Mouse (Mus musculus): ENCODE results near the gene Hexa. TPM values are rescaled to one million over a fixed set of nuclear protein-coding genes. Genes with fewer than 3 reads are reported as not detected.
A peak's percentile ranks its signal among the peaks of the same experiment; 100 is the strongest.

Hexa gene
- polyA plus RNA-seq, 1 experiment from 2014 or later = 135 TPM

- CTCF ChIA-PET = no interaction called here
- ATAC-seq = no peak
- in situ Hi-C loops (cut with MboI; ENCODE audit: low pct_unique_long_range_greater_than_20kb) = no loop called here
- DNase-seq (ENCODE audit: low read depth, low spot score) = no peak
- no peak for TF ChIP-seq CTCF (IDR thresholded peaks at IDR 0.05)
- POLR2A ChIA-PET = interaction anchor here (0.7 kb wide), 1 partner anchor 26 kb away, joined by 3 read pairs; no protein-coding TSS in a partner anchor
- no peaks in the 10 kb centered on the region for H3K27me3 ChIP-seq
Observed at GRCm38 (mm10) chr9:59531645-59532044, 7.7 kb upstream of the Hexa start.

- ChIA-PET CTCF (no interaction called here), POLR2A (no interaction called here)
- H3K27me3 ChIP-seq = no peaks in the 10 kb centered on the region
- ATAC-seq = no peak
- no peak for TF ChIP-seq CTCF (IDR thresholded peaks at IDR 0.05)
- in situ Hi-C loops (cut with MboI; ENCODE audit: low pct_unique_long_range_greater_than_20kb) = no loop called here
- no peak for DNase-seq (ENCODE audit: low read depth, low spot score)
Observed at GRCm38 (mm10) chr9:59533422-59533821, 5.9 kb upstream of the Hexa start.

- TF ChIP-seq CTCF (IDR thresholded peaks at IDR 0.05) = no peak
- peak; percentile 60 for ATAC-seq
- no peaks in the 10 kb centered on the region for H3K27me3 ChIP-seq
- peak; percentile 68 for DNase-seq (ENCODE audit: low read depth, low spot score)
- ChIA-PET POLR2A (no interaction called here), CTCF (interaction anchor here (1.0 kb wide), 1 partner anchor 10 kb away, joined by 3 read pairs; no protein-coding TSS in a partner anchor)
- in situ Hi-C loops (cut with MboI; ENCODE audit: low pct_unique_long_range_greater_than_20kb) = no loop called here
Observed at GRCm38 (mm10) chr9:59533889-59534288, 5.5 kb upstream of the Hexa start.

- in situ Hi-C loops (cut with MboI; ENCODE audit: low pct_unique_long_range_greater_than_20kb) = no loop called here
- ChIA-PET POLR2A (no interaction called here), CTCF (no interaction called here)
- no peak for ATAC-seq
- no peak for DNase-seq (ENCODE audit: low read depth, low spot score)
- H3K27me3 ChIP-seq = no peaks in the 10 kb centered on the region
- TF ChIP-seq CTCF (IDR thresholded peaks at IDR 0.05) = peak; percentile 35
Observed at GRCm38 (mm10) chr9:59537651-59538050, 1.7 kb upstream of the Hexa start.

GRCm38 (mm10) chr9:59541617-59542016, 2.3 kb downstream of the Hexa start:
- in situ Hi-C loops (cut with MboI; ENCODE audit: low pct_unique_long_range_greater_than_20kb) = no loop called here
- POLR2A ChIA-PET = interaction anchor here (1.2 kb wide), 1 partner anchor 12 kb away, joined by 3 read pairs; no protein-coding TSS in a partner anchor
- no peaks in the 10 kb centered on the region for H3K27me3 ChIP-seq
- TF ChIP-seq CTCF (IDR thresholded peaks at IDR 0.05) = no peak
- ATAC-seq (no peak), DNase-seq (ENCODE audit: low read depth, low spot score) (no peak)
- CTCF ChIA-PET = no interaction called here

GRCm38 (mm10) chr9:59542766-59543324, 3.5 kb downstream of the Hexa start:
- ChIA-PET POLR2A (no interaction called here), CTCF (interaction anchor here (1.2 kb wide), 1 partner anchor 13 kb away, joined by 3 read pairs; no protein-coding TSS in a partner anchor)
- TF ChIP-seq CTCF (IDR thresholded peaks at IDR 0.05) = no peak
- no peak for DNase-seq (ENCODE audit: low read depth, low spot score)
- ATAC-seq = no peak
- no peaks in the 10 kb centered on the region for H3K27me3 ChIP-seq
- in situ Hi-C loops (cut with MboI; ENCODE audit: low pct_unique_long_range_greater_than_20kb) = no loop called here

GRCm38 (mm10) chr9:59544739-59545138, 5.4 kb downstream of the Hexa start:
- in situ Hi-C loops (cut with MboI; ENCODE audit: low pct_unique_long_range_greater_than_20kb) = no loop called here
- CTCF ChIA-PET = no interaction called here
- no peak for TF ChIP-seq CTCF (IDR thresholded peaks at IDR 0.05)
- H3K27me3 ChIP-seq = no peaks in the 10 kb centered on the region
- POLR2A ChIA-PET = no interaction called here
- DNase-seq (ENCODE audit: low read depth, low spot score) (no peak), ATAC-seq (no peak)

- POLR2A ChIA-PET = no interaction called here
- in situ Hi-C loops (cut with MboI; ENCODE audit: low pct_unique_long_range_greater_than_20kb) = no loop called here
- CTCF ChIA-PET = no interaction called here
- no peaks in the 10 kb centered on the region for H3K27me3 ChIP-seq
- DNase-seq (ENCODE audit: low read depth, low spot score) (no peak), ATAC-seq (no peak)
- no peak for TF ChIP-seq CTCF (IDR thresholded peaks at IDR 0.05)
Observed at GRCm38 (mm10) chr9:59547869-59548268, 8.5 kb downstream of the Hexa start.

GRCm38 (mm10) chr9:59548961-59549487, 9.7 kb downstream of the Hexa start:
- ChIA-PET CTCF (no interaction called here), POLR2A (interaction anchor here (0.7 kb wide), 1 partner anchor 1687 kb away, joined by 3 read pairs; no protein-coding TSS in a partner anchor)
- in situ Hi-C loops (cut with MboI; ENCODE audit: low pct_unique_long_range_greater_than_20kb) = no loop called here
- TF ChIP-seq CTCF (IDR thresholded peaks at IDR 0.05) = no peak
- DNase-seq (ENCODE audit: low read depth, low spot score) (no peak), ATAC-seq (no peak)
- H3K27me3 ChIP-seq = no peaks in the 10 kb centered on the region

GRCm38 (mm10) chr9:59550077-59550476, 10.7 kb downstream of the Hexa start:
- no peak for TF ChIP-seq CTCF (IDR thresholded peaks at IDR 0.05)
- no peak for DNase-seq (ENCODE audit: low read depth, low spot score)
- ATAC-seq = no peak
- CTCF ChIA-PET = no interaction called here
- H3K27me3 ChIP-seq = no peaks in the 10 kb centered on the region
- POLR2A ChIA-PET = no interaction called here
- in situ Hi-C loops (cut with MboI; ENCODE audit: low pct_unique_long_range_greater_than_20kb) = loop anchor here (25.0 kb wide), 1 partner anchor 538 kb away; no protein-coding TSS in a partner anchor

- TF ChIP-seq CTCF (IDR thresholded peaks at IDR 0.05) = no peak
- ChIA-PET POLR2A (no interaction called here), CTCF (no interaction called here)
- H3K27me3 ChIP-seq = no peaks in the 10 kb centered on the region
- in situ Hi-C loops (cut with MboI; ENCODE audit: low pct_unique_long_range_greater_than_20kb) = loop anchor here (25.0 kb wide), 1 partner anchor 539 kb away; no protein-coding TSS in a partner anchor
- no peak for DNase-seq (ENCODE audit: low read depth, low spot score)
- no peak for ATAC-seq
Observed at GRCm38 (mm10) chr9:59551017-59551416, 11.7 kb downstream of the Hexa start.
